9 mouse cellular contexts compared by ENCODE assay signal in genomic region chr5:150592186-150592903, GRCm38 (mm10). TPM values are rescaled to one million over a fixed set of nuclear protein-coding genes. Genes with fewer than 3 reads are reported as not detected.
DNase-seq lines count a peak whose midpoint lies in the region; ATAC-seq lines count a peak whose summit lies in the region.
"Had no signal": no experiment of that assay in that cellular context is flagged by ENCODE, and none has a peak within 500 bp of the region (broad histone marks: within the 10 kb centered on the region; RNA-seq: fewer than 3 reads in every experiment).

No protein-coding gene starts in this region.

- H3K36me3 ChIP-seq in embryonic facial prominence, embryonic 15.5 days = no peaks in the 10 kb centered on the region
- H3K36me3 ChIP-seq in liver, embryonic 15.5 days (replicated peaks) = peaks cover 14% of the 10 kb centered on the region; the same call in 1 of the 2 replicates

- no peak overlapping the region for H3K4me2 ChIP-seq in embryonic facial prominence, embryonic 15.5 days (replicated peaks)
- H3K4me2 ChIP-seq in liver, embryonic 15.5 days = peak overlapping the region; percentile 98

- DNase-seq in heart, adult 8-10 months (ENCODE audit: low spot score) = peak; percentile 16
- no peak for DNase-seq in heart, postnatal 4 days
- peak; percentile 76 for DNase-seq in A20 (ENCODE audit: low read depth, low spot score)
- DNase-seq in adrenal gland, postnatal 14 days = no peak
- no peak for DNase-seq in urinary bladder, adult 2 months (ENCODE audit: low spot score)
- no peak for DNase-seq in kidney, postnatal 36 days

- H3K9ac ChIP-seq in embryonic facial prominence, embryonic 15.5 days = no peak overlapping the region
- peak overlapping the region; percentile 89 for H3K9ac ChIP-seq in liver, embryonic 15.5 days

- no peak overlapping the region for H3K27ac ChIP-seq in embryonic facial prominence, embryonic 15.5 days (replicated peaks)
- H3K27ac ChIP-seq in liver, embryonic 15.5 days (replicated peaks) = peak overlapping the region; percentile 87

- peak overlapping the region; percentile 78; the same call in 1 of the 2 replicates for H3K4me3 ChIP-seq in embryonic facial prominence, embryonic 15.5 days (replicated peaks)
- peak overlapping the region; percentile 92 for H3K4me3 ChIP-seq in liver, embryonic 15.5 days (replicated peaks)

- H3K9me3 ChIP-seq in embryonic facial prominence, embryonic 15.5 days (replicated peaks) = no peaks in the 10 kb centered on the region
- H3K9me3 ChIP-seq in liver, embryonic 15.5 days (replicated peaks) = no peaks in the 10 kb centered on the region

- H3K27me3 ChIP-seq in embryonic facial prominence, embryonic 15.5 days = peaks cover 25% of the 10 kb centered on the region
- no peaks in the 10 kb centered on the region for H3K27me3 ChIP-seq in liver, embryonic 15.5 days
- H3K27me3 ChIP-seq: Patski had no signal

- no peak for ATAC-seq in embryonic facial prominence, embryonic 15.5 days (ENCODE audit: insufficient number of reproducible peaks, low FRiP score, low TSS enrichment, low read depth)
- no peak for ATAC-seq in liver, embryonic 15.5 days (ENCODE audit: insufficient read depth)
- ATAC-seq: Patski had no signal

- 67% methylated on average over 13 of the region's 13 CpGs for WGBS in embryonic facial prominence, embryonic 15.5 days
- 47% methylated on average over 13 of the region's 13 CpGs for WGBS in liver, embryonic 15.5 days (ENCODE audit: insufficient replicate concordance)

- peaks cover 16% of the 10 kb centered on the region for H3K4me1 ChIP-seq in embryonic facial prominence, embryonic 15.5 days
- peaks cover 49% of the 10 kb centered on the region for H3K4me1 ChIP-seq in liver, embryonic 15.5 days (replicated peaks)

RNA-seq across cellular contexts. Expression of gene N4bp2l1, which starts 4.6 kb away (rescaled TPM):
- 1 to 10 TPM; 2.9 to 5.8 (median 3.2) TPM for total RNA-seq in heart, adult 8-10 months (2022)
- total RNA-seq in heart, postnatal 4 days (2021) = 1 to 10 TPM; 2.5 to 2.6 TPM
- polyA plus RNA-seq in embryonic facial prominence, embryonic 15.5 days (2015; fragmentation: Nextera tagmentation; extraction: Ambion mirVana) = 7.0 and 8.6 TPM in 2 replicates
- polyA plus RNA-seq in liver, embryonic 15.5 days (2015; fragmentation: Nextera tagmentation; extraction: Ambion mirVana) = 13.3 and 14.5 TPM in 2 replicates
- total RNA-seq in adrenal gland, postnatal 14 days (2021) = 42.5 and 47.1 TPM in 2 replicates
- 20.4 and 23.6 TPM in 2 replicates for polyA plus RNA-seq in urinary bladder, adult 2 months (2012; rRNA removed)

Comparison
In these comparisons a context has a peak if more than half of its experiments do, and no peak if none do; other contexts are left out.
1. DNase-seq: peak in heart, adult 8-10 months (single experiment) and A20 (single experiment); none in heart, postnatal 4 days (single experiment), adrenal gland, postnatal 14 days (single experiment), urinary bladder, adult 2 months (single experiment) and kidney, postnatal 36 days (0 of 2).